Mouse (Mus musculus) NIH3T3 (cell line): ENCODE results near the gene Spata31d1d.
"Not testable (repeated sequence)": the region's sequence is repeated elsewhere in the genome, so short reads cannot be mapped to it uniquely, and the experiment has no call there.

Experiments
- DNase-seq: peaks from one replicate; pipeline ENCODE4 v3.0.0-alpha.2; 2012; ENCODE audit warnings: low read depth

Gene Spata31d1d

DNA sequence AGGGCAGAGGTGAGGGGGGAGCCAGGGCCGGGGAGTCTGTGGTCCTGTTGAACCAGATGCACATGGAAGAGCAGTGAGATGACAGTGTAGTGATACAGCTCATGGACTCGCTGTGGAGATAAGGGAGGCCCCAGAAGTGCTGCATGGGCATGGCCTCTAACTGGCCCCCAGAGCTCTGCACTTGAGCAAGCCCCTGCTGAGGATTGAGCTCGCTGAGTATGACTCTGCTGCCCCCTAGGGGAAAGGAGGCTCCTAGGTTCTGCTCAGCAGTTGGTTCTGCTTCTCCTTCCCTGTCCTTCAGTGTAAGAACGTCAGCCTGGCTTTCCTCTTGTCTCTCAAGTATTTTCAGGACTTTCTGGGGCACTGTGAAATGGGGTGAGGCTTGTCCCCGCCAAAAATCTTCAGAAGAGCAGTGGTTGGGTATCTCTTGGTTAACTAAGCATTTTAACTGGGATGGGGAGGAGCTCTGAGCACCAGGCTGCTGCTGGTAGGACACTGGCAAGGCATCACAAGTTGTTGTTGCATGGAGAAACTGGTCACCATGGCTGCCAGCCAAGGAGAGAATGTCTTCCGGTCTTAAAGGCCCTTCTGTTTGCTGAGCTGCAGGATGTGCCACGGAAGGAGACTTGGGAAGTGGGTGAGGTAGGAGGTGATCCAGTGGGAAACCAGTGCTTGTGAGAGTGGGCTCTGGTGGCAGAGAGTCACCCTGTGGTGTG is 3.0 kb downstream of the Spata31d1d start:
- DNase-seq = peak; percentile 86

DNA sequence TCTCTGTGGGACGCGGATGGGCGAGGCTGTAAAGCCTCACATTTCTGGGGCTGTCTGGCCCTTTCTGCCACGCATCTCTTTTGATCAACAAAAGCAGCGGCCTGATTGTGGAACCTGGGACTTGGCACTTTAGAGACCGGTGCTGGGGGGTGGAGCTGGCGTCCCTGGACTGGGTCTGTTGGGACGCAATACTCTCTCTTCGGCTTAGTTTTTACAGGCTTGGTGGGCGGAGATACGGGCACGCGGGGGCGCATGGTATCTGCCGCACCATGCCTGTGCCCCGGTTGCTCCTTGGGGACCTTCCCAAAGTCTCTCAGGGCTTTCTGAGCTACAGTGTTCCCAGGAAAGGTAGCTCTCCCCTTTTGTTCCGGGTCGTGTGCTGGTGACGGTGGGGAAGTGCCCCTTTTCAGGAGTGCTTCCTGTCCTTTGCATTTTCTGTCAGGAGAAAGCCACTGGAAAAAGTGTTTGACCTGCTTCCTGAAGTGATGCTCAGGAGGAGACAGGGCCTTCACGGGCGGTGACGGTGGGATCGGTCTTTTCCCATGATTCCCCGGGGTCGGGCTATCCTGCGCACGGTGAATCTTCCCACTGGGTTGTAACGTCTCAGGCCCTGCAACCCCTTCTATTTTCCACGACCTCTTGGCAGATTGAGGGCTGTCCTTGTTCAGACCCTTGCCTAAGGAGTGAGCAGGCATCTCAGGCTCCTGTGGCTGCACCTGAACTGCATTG is 5.2 kb downstream of the Spata31d1d start:
- no peak for DNase-seq

- DNase-seq = not testable (repeated sequence)
Observed at GRCm38 (mm10) chr13:59722089-59722488, 9.5 kb downstream of the Spata31d1d start.

DNA sequence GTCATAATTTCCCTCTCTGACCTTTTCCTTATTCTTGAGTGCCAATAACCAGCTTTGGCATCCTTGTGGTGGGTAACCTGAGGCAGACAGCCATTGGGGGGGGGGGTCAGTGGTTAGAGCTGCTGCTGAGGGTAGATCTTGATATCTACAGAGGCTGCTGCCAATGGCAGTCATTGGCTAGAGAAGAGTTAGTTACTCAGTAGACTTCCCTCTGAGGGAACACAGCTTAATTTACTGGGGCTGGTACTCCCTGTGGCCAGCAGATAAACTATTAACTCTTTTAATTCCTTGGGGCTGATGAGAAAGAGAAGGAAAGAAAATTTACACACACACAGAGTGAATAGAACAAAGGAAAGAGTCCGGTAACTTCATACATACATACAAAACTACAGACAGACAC is 12.1 kb downstream of the Spata31d1d start:
- DNase-seq = no peak

DNA sequence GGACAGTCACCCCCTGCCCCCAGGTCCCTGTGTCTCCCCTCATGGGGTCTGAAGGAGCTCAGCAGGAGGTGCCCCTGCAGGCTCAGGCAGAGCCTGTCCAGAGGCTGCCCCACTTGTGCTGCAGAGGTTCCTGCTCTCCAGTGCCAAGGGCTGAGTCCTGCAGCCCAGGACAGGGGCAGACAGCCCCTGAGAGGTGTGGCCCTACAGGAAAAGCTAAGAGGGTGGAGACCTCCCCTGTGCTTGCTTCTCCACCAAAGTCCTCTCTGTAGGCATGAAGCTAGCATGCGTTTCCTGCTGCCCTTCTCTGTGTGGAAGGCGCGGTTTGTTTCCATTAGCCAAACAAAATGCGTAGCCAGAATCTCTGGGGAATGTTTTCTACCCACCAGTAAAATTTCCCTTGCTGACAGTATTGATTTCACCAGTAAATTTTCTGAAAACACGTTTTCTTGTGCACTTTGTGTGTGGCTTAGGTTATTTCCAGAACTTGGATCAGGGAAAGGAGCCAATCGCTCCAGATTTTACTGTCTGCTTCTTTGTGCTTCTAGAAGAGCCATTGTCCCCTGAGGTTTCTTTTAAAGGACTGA is 12.6 kb downstream of the Spata31d1d start:
- DNase-seq = peak; percentile 3

DNA sequence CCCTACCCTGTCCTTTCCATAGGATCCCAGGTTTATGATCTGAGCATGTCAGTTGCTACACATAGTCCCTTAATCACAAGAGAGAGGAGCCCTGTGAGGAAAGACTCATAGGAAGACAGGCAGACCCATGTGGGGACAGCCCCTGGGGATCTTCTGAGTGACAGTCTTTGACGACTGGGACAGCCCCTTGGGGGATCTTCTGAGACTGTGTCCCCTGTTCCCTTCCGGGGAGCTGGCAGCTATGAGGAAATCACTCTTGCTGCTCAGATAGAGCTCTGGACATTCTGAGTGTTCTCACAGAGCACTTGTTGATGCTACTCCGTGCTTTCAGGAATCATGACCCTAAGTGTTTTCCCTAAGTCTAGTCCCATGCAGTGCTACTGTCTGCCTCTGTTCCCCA is 17.8 kb downstream of the Spata31d1d start:
- DNase-seq = no peak

- not testable (repeated sequence) for DNase-seq
Observed at GRCm38 (mm10) chr13:59711984-59712383, 19.6 kb downstream of the Spata31d1d start, which contains the start of gene Spata31d1b. Gene Spata31d1b, plus strand, starts transcription at chr13:59712284.

GRCm38 (mm10) chr13:59710230-59710629 is 21.3 kb downstream of the Spata31d1d start, which contains the start of gene Spata31d1a:
Gene Spata31d1a, minus strand, starts transcription at chr13:59710330.
- DNase-seq = no peak

GRCm38 (mm10) chr13:59704562-59704961 is 27.0 kb downstream of the Spata31d1d start:
- DNase-seq = peak; percentile 4

DNA sequence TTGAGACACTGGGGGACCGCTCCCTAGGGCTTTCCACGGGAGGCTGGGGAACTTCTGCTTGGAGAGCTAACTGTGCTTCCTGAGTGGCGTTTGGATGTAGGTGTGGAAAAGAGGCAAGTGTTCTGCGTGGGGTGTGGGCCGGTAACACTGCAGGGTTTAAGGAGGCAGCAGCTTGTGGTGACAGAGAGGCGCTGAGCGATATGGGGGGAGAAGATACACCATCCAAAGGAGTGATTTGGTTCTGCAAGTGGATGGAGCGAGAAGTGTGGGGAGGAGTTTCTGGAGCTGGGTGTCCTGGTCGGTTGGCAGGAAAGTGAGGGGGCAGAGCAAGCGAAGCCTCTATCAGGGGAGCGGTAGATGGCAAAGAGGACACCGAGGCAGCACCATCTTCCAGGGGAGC is 28.0 kb downstream of the Spata31d1d start:
- DNase-seq = no peak

DNA sequence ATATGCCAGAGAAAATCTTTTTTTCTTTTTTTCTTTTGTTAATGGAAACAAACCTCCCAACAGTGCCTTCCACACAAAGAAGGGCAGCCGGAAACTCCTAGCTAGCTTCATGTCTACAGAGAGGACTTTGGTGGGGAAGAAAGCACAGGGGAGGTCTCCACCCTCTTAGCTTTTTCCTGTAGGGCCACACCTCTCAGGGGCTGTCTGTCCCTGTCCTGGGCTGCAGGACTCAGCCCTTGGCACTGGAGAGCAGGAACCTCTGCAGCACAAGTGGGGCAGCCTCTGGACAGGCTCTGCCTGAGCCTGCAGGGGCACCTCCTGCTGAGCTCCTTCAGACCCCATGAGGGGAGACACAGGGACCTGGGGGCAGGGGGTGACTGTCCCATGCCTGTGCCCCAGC is 31.4 kb downstream of the Spata31d1d start:
- DNase-seq = not testable (repeated sequence)

GRCm38 (mm10) chr13:59699131-59699530 is 32.4 kb downstream of the Spata31d1d start:
- DNase-seq = no peak

- DNase-seq = no peak
Observed at GRCm38 (mm10) chr13:59695781-59696180, 35.8 kb downstream of the Spata31d1d start.

DNA sequence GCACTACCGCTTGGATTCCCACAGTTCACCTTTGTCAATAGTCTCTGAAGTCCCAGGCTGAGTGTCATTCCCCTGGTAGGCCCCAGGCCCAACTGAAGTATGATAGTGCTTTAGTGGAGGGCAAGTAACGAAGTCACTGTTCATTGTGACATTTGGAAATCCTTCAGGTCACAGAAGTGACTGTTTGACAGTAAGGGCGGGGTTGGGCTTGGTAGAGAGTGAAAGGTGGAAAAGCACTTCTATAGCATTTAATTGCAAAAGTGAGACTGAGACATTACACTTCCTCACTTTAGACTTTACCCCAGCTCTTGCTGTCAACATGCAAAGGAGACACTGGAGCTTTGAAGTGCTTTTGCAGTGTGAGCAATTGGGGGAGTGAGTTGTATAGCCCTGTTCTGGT is 37.5 kb downstream of the Spata31d1d start, which contains the start of gene 4921517D22Rik:
Gene 4921517D22Rik, minus strand, starts transcription at position 101 of the 400 bp plus-strand sequence.
- DNase-seq = no peak

DNA sequence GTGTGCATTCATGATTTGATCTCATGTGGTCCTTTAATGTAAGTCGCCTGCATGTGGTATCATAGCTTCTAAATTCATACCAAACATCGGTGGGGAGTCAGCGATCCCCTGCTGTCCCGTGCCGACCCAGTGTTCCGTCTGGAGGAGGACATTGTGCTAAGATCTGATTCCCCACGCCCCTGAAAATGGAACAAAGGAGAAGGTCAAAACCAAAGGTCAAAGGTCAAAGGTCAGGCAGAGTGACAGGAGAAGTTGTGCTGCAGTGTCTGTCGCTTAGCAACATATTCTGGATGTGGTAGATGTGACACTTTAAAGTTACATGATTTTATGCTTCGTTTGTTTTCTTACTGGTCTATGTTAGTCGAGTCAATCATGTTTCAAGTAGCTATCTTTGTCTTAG is 40.1 kb downstream of the Spata31d1d start:
- no peak for DNase-seq

DNA sequence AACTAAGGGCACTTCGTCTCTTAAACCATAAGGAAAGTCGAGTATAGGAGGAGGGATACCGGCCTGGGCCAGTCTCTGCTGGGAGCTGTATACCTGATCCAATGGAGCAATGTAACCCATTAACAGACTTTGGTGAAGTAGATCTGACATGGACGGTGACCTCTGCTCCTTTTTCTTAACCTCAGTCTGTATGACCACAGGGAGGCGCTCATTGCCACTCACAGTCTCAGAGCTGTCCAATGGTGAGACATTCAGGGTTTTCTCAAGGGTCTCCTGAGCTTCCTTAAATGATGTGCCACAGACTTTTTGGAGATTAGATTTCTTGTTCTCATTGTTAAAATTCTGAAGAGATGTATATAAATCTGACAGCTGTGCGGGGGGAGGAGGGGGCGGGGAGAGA is 41.0 kb downstream of the Spata31d1d start:
- DNase-seq = no peak

DNA sequence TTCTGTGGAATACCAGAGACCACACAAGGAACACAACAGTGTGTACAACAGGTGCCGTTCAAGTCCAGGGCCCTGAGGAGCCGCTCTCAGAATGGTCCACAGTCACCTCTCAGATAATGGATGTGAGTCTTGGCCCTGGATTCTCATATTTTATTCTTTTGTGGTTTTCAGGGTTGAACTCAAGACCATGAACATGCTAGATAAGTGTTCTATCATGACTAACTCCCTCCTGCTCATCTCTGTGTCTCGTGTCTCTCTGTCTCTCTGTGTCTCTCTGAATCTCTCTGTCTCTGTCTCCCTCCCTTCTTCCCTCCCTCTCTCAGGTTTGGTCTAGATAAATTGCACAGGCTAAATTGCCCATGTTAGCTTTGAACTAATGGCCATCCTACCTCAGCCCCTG is 41.7 kb downstream of the Spata31d1d start:
- DNase-seq = no peak

DNA sequence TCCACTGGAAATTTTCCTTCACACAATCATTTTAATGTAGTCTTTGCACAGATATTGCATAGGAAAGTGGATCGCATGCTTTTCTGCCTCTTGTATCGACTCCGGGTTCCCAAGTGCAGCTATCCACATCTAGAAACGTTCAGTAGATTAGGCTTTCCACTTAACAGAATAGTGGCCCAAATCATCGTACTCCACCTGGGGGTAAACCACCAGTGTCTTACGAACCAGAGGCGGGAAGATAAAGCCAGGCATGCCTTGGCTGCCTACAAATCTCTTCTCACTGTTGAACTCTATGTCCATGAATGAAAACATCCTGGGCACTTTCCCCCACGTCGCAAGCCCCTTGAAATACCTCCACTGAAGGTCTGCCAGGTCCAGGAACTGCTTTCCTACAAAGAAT is 42.2 kb downstream of the Spata31d1d start:
- DNase-seq = no peak

DNA sequence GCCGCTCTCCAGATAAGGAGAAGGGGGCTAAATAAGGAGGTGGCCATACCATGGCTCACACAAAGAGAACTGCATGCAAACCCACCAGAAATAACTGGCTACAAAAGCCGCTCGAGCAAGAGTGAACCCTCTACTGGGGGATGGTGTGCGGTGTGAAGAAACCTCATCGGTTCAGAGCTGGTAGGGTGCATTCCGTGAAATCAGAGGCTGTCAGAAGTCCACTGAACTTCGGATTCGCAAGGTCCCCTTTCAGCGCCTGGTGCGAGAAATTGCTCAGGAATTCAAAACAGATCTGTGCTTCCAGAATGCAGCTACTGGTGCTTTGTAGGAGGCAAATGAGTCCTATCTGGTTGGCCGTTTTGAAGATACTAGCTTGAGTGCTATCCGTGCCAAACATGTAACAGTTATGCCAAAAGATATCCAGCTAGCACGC is 43.2 kb downstream of the Spata31d1d start:
- no peak for DNase-seq

DNA sequence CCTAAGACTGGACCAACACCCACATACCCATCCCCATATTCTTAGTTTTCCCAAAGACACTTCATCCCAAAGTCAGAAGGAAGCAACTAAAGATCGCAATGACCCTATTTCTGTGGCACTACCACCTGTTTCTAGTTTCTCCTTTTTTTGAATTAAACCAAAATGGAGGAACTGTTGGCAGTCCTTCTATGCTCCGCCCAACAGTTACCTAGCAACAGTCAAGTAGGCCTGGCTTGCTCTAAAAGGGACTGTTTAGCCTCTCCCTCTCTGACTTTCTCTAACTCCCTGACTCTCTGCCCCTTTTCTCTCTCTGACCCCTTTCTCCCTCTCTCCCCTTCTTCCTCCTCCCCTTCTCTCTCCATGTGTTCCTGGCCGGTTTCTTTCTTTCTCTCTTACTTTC is 46.3 kb downstream of the Spata31d1d start:
- DNase-seq = peak; percentile 15

GRCm38 (mm10) chr13:59682629-59683028 is 48.9 kb downstream of the Spata31d1d start:
- DNase-seq = peak; percentile 30

DNA sequence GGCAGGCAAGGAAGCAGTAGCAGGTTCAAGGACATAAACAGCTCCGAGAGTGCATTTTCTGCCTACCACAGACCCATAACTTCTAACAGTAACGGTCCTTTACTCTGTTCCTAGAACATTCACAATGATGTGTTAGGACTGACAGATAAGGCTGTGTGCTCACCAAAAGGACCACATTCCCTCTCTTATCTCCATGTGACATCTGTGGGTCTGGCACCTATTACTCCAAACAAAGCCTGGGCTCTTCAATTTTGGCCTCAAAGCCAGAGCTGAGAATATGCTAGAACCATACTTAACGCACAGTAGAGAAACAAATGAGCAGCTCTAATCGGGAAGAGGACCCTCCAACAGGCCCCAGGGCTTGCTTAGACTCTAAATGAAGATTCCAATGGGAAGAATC is 51.6 kb downstream of the Spata31d1d start:
- DNase-seq = no peak

- DNase-seq = no peak
Observed at GRCm38 (mm10) chr13:59679306-59679705, 52.2 kb downstream of the Spata31d1d start.
